Mouse (Mus musculus) intestine, postnatal 0 days (tissue): Measurements from ENCODE around the gene Rnf11. TPM values are rescaled to one million over a fixed set of nuclear protein-coding genes. Genes with fewer than 3 reads are reported as not detected.

ENCODE experiments used
- ATAC-seq: fragments of 200-750 bp; cut with Nextera tagmentation; 2 replicates; pipeline ENCODE4 v1.8.0; 2017; ENCODE audit warnings: mild to moderate bottlenecking, moderate TSS enrichment, moderate library complexity
- H3K27ac ChIP-seq: fragments of 300-500 bp; sonication (generic); 2 replicates; pipeline ENCODE4 v1.5.1; 2014; ENCODE audit warnings: mild to moderate bottlenecking, low read depth, low read length, moderate library complexity
- H3K27me3 ChIP-seq: fragments of 300-500 bp; sonication (generic); replicated peaks from 2 replicates; pipeline ENCODE4 v1.6.1; 2014; ENCODE audit warnings: low read length, mixed read lengths; ENCODE audit not compliant: control insufficient read depth, insufficient read depth
- H3K36me3 ChIP-seq: fragments of 300-500 bp; sonication (generic); 2 replicates; pipeline ENCODE4 v1.6.1; 2014; ENCODE audit warnings: mild to moderate bottlenecking, moderate library complexity; ENCODE audit not compliant: control insufficient read depth, insufficient read depth
- H3K4me1 ChIP-seq: fragments of 300-500 bp; sonication (generic); replicated peaks from 2 replicates; pipeline ENCODE4 v1.6.1; 2014; ENCODE audit warnings: antibody characterized with exemption, low read length, mixed read lengths; ENCODE audit not compliant: control insufficient read depth, insufficient read depth
- H3K4me2 ChIP-seq: fragments of 300-500 bp; sonication (generic); replicated peaks from 2 replicates; pipeline ENCODE4 v1.6.1; 2014; ENCODE audit warnings: low read depth, mild to moderate bottlenecking, moderate library complexity
- H3K4me3 ChIP-seq: fragments of 300-500 bp; sonication (generic); 2 replicates; pipeline ENCODE4 v1.5.1; 2014; ENCODE audit warnings: low read depth, low read length
- H3K9ac ChIP-seq: fragments of 300-500 bp; sonication (generic); 2 replicates; pipeline ENCODE4 v1.6.1; 2014; ENCODE audit warnings: mild to moderate bottlenecking, low read depth, low read length
- H3K9me3 ChIP-seq: fragments of 300-500 bp; sonication (generic); 2 replicates; pipeline ENCODE4 v1.6.1; 2016; ENCODE audit warnings: mixed run types; ENCODE audit not compliant: control insufficient read depth
- CTCF ChIP-seq: sonication (generic); IDR thresholded peaks from 2 replicates; pipeline ENCODE4 v1.5.1; 2016; ENCODE audit warnings: low read depth, mild to moderate bottlenecking, control low read depth, antibody characterized with exemption, moderate library complexity
- WGBS: fragments of 180-500 bp; shearing (Covaris S2); extraction: QIAGEN DNeasy Blood & Tissue Kit; methylation state at CpG from one replicate; pipeline ENCODE4 v1.1.7; 2014; 5-methylcytosine and 5-hydroxymethylcytosine counted together
- polyA plus RNA-seq: library from polyadenylated mRNA; unstranded; fragments of >200 nt; fragmentation: Nextera tagmentation; extraction: Ambion mirVana; gene quantifications from 2 replicates; pipeline ENCODE4 v1.2.1, GENCODE M21; 2015

Gene Rnf11
- polyA plus RNA-seq, 1 experiment from 2014 or later, result 36.0 TPM

- Histone ChIP-seq H3K9me3 (no peaks in the 10 kb centered on the region), H3K4me3 (no peak overlapping the region), H3K27me3 (no peaks in the 10 kb centered on the region), H3K4me1 (no peaks in the 10 kb centered on the region), H3K4me2 (no peak overlapping the region), H3K9ac (no peak overlapping the region), H3K36me3 (no peaks in the 10 kb centered on the region), H3K27ac (no peak overlapping the region)
- ATAC-seq, result no peak
- no peak for TF ChIP-seq CTCF
- 40% methylated on average over 1 of the region's 1 CpGs for WGBS
Observed at GRCm38 (mm10) chr4:109488812-109489211, 4.3 kb upstream of the Rnf11 start.

DNA sequence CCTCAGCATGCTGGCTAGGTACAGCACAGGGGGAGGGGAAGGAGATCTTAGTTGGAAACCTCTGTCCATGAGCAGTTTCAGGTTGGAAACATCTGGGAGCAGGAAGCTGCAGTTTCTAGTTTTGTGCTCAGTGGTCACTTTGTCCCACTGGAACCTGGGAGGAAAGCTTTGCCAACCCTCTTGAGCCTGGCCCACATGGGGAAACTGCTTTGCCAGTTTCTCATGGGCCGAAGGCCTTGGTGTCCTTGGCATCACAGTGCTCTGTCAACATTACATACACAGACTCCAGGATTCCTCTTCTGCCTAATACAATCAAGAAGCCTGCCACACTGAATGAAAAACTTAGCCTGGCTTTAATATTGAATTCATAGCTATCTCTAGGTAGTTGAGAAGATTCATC is 1.8 kb downstream of the Rnf11 start:
- Histone ChIP-seq H3K27me3 (no peaks in the 10 kb centered on the region), H3K9ac (no peak overlapping the region), H3K4me1 (no peaks in the 10 kb centered on the region), H3K9me3 (no peaks in the 10 kb centered on the region), H3K36me3 (no peaks in the 10 kb centered on the region), H3K4me2 (no peak overlapping the region), H3K4me3 (no peak overlapping the region), H3K27ac (no peak overlapping the region)
- no peak for TF ChIP-seq CTCF
- ATAC-seq, result no peak
- 90% methylated on average over 1 of the region's 1 CpGs for WGBS

GRCm38 (mm10) chr4:109481424-109481823 is 3.1 kb downstream of the Rnf11 start:
- Histone ChIP-seq H3K9me3 (no peaks in the 10 kb centered on the region), H3K36me3 (no peaks in the 10 kb centered on the region), H3K27ac (no peak overlapping the region), H3K4me3 (no peak overlapping the region), H3K27me3 (no peaks in the 10 kb centered on the region), H3K9ac (no peak overlapping the region), H3K4me1 (no peaks in the 10 kb centered on the region), H3K4me2 (no peak overlapping the region)
- 82% methylated on average over 2 of the region's 2 CpGs for WGBS
- ATAC-seq, result no peak
- TF ChIP-seq CTCF, result no peak

DNA sequence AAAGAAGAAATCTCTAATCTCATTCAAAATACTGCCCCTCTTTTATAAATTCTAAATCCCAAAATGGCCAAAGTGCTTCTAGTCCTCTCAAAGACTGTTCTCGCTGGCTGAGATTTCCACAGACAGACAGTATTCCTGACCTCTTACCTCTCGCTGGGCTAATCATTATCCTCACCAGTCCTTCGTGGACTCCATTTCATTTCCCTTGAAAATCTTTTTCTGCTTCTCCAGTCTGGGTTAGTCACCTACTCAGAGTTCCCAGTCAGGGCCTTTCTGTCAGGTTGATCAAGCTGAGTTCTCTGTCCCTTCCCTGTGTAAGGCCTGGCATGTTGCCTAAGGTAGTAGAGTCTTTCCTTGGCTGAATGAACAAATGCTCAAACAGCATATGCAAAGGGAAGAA is 7.1 kb downstream of the Rnf11 start:
- Histone ChIP-seq H3K9ac (no peak overlapping the region), H3K27me3 (no peaks in the 10 kb centered on the region), H3K4me2 (no peak overlapping the region), H3K4me3 (no peak overlapping the region), H3K9me3 (no peaks in the 10 kb centered on the region), H3K27ac (no peak overlapping the region), H3K36me3 (no peaks in the 10 kb centered on the region), H3K4me1 (no peaks in the 10 kb centered on the region; the same call in 1 of the 2 replicates)
- WGBS, result 85% methylated on average over 3 of the region's 3 CpGs
- TF ChIP-seq CTCF, result no peak
- no peak for ATAC-seq

GRCm38 (mm10) chr4:109476554-109477014 is 7.9 kb downstream of the Rnf11 start:
- Histone ChIP-seq H3K36me3 (no peaks in the 10 kb centered on the region), H3K27ac (peak overlapping the region; percentile 89), H3K4me3 (peak overlapping the region; percentile 97), H3K4me2 (peak overlapping the region; percentile 69), H3K27me3 (no peaks in the 10 kb centered on the region), H3K9me3 (no peaks in the 10 kb centered on the region), H3K4me1 (no peaks in the 10 kb centered on the region; the same call in 1 of the 2 replicates), H3K9ac (peak overlapping the region; percentile 95)
- 0% methylated on average over 30 of the region's 39 CpGs for WGBS
- TF ChIP-seq CTCF, result peak; percentile 66
- peak; percentile 99 for ATAC-seq

- Histone ChIP-seq H3K9me3 (no peaks in the 10 kb centered on the region), H3K4me1 (no peaks in the 10 kb centered on the region; the same call in 1 of the 2 replicates), H3K36me3 (no peaks in the 10 kb centered on the region), H3K4me2 (peak overlapping the region; percentile 69), H3K9ac (peak overlapping the region; percentile 95), H3K27ac (peak overlapping the region; percentile 89), H3K27me3 (no peaks in the 10 kb centered on the region), H3K4me3 (peak overlapping the region; percentile 97)
- TF ChIP-seq CTCF, result no peak
- under 1% methylated on average over 61 of the region's 68 CpGs for WGBS
- ATAC-seq, result peak; percentile 44
Observed at GRCm38 (mm10) chr4:109475577-109476553, 8.7 kb downstream of the Rnf11 start.
